Mouse (Mus musculus): ENCODE measurements around the gene Lrrc15. TPM values are rescaled to one million over a fixed set of nuclear protein-coding genes. Genes with fewer than 3 reads are reported as not detected.

The Lrrc15 gene
- total RNA-seq, 2 experiments from 2014 or later, result 0.42 to 0.70 TPM

DNA sequence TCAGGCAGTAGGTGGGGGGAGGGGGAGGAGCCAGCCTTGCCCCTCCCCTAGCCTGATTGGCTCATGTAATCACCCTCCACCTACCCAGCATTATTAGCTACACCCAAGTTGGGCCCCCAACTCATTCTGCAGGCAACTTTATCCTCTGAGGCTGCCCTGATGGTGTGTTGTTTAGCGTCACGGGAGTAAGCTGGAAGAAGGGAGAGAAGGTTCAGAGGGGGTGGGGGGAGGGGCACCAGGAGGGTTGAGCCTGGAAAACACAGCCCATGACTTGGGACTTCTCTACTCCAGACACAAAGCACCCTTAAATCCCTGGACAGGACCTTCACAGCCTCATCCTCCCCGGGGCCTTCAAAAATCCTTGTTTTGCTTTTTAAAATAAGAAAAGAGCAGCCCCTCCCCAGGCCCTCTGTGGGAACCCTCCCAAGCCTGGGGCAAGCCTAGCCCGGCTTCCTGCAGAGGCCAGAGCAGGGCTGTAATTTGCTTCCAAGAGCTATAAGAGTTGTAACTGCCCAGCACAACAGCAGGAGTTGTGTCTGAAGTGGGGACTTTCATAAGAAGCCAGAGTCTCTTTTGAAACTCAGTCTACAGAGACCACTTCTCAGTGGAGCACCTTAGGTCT, 2.3 kb downstream of the Lrrc15 start:
- intact Hi-C loops (cut with DNase I; ENCODE audit: low total_unique reads), result no loop called here
- DNase-seq, result no peak

DNA sequence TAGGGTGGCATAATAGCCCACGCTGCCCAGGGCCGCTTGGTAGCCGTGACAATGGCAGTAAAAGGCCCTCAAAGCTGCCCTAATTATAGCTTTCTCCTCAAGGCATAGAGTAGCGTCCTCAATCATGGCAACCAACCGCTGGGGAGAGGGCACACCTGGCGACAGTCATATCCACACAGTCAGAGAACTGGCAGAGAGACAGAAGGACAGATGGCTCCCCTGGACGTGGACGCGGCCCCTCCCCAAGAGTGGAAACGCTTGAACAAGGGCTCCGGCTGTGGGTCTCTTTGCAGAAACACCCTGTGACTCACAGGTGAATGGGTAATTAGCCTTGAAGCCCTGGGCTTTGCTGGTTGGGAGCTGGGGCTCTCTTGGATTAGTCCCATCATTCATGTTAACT, 4.7 kb downstream of the Lrrc15 start:
- intact Hi-C loops (cut with DNase I; ENCODE audit: low total_unique reads), result no loop called here
- no peak for DNase-seq

DNA sequence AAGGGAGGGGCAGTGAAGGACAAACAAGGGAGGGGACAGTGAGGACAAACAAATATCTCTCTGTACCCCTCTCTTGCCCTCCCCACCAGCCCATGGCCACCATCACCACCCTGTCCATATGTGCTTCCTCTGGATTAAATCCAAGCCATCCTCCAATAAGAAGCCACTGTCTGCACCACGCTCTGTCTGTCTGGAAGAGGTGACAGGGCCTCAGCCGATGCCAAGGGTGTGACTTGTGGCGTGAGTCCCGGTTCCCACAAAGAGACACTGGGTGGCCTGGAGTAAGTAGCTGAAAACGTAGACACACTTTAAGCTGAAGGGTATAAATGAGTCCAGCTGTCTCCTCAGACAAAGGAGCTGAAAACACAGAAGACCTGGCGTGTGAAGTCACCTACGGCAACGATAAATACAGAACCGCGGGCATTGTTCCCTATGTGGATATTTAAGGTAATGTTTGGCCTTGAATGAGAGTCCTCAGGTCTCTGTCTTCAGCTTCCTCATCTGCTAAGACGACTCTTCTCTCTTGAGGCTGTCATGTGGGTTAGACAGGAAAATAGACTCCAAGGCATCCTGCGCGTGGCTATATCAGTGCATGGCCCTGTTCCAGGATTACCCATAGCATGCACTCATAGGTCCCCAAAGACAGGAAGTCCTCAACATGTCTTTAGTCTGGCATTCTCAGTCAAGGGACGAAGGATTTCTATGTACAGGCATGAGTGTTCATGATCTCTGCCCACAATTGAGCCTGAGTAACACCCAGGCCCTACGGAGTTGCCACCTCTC, 7.3 kb downstream of the Lrrc15 start:
- intact Hi-C loops (cut with DNase I; ENCODE audit: low total_unique reads), result no loop called here
- DNase-seq, result no peak

DNA sequence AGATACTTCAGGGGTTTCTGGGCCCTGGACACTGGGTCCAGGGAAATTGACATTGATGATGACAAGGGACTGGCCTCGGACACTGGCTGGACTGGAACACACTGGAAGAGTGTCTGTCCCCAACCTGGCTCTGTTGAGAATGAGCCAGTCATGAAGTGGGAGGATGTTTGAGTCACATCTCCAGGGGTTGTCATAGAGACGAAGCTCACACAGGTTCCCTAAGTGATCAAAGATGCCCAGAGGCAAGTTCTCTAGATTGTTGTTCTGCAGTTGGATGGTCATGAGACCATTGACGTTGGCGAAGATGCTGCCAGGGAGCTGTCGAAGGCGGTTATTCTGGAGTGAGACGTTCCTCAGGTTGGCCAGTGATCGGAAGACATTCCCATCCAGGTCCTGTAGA, 10.0 kb downstream of the Lrrc15 start:
- intact Hi-C loops (cut with DNase I; ENCODE audit: low total_unique reads), result no loop called here
- no peak for DNase-seq

DNA sequence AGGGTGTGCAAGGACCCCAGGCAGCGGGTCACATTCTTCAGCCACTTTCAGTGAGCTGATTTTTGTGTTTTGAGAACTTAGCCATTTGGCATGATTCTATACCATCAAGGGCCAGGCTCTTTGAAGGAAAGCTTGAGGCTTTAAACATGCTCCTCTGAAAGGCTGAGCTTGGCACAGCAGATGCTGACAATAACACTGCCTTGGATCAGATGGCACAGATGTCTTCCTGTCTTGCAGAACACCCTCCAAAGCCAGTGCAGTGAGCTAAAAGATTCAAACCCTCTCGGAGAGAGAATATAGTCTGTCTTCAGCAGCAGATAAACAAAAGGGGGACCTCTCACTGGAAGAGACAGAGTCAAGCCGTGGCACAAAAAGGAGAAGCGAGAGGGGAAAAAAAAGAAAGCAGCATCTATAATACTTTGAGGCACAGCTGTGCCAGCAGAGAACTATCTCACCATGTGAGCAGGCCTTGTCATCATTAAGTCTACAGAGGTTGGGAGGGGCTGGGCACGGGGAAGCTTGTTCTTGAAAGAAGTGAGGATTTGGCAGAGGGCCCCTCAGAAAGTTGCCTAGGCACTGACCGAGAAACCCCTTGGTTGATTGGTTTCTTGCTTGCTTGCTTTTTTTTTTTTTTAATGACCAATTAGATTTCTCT, 11.0 kb downstream of the Lrrc15 start:
- intact Hi-C loops (cut with DNase I; ENCODE audit: low total_unique reads), result no loop called here
- no peak for DNase-seq

DNA sequence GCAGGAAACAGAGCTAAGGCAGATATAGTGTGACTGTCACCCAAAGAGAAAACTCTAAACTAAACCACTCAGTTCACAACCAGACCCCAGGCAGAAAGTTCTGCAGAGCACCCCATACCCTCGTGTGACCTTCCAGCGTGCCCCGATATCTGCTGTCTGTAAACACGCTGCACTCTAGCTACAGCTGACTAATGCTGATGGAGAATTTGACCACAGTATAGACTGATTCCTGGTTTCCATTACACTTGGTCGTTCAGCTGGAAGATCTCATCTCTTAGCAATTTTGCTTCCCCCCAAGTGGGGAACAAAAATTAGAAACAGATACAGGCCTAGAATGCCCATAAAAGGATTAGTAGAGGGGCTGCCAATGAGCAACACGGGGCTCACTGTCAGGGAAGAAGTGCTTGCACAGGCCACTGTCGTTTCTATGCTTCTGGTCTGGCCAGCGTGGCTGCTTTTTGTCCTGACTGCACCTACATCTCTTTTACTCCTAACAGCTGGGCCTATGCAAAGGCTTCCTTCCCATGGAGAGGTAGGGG, 11.8 kb downstream of the Lrrc15 start:
- no peak for DNase-seq
- intact Hi-C loops (cut with DNase I; ENCODE audit: low total_unique reads), result no loop called here

DNA sequence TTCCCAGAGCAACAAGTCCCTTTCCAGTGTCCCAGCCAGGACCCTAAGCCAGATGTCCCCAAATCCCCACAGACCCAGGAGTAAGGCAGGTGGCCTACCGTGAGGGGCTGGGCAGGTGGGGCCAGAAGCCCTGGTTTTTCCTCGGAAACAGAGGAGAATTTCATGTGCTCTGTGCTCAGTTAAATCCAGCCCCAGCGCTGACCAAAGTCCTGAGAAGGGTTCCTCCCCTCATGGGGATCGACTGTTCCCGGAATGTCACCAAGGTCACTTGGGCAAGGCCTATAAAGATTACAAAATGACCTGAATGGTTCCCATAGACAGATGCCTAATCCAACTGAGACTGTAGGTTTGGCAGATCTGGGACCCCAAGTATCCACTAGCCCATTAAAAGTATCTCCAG, 15.7 kb downstream of the Lrrc15 start, which contains the start of gene Cpn2:
Gene Cpn2 (minus strand): TSS at position 141 of the 400 bp plus-strand sequence.
- no peak for DNase-seq
- intact Hi-C loops (cut with DNase I; ENCODE audit: low total_unique reads), result no loop called here

DNA sequence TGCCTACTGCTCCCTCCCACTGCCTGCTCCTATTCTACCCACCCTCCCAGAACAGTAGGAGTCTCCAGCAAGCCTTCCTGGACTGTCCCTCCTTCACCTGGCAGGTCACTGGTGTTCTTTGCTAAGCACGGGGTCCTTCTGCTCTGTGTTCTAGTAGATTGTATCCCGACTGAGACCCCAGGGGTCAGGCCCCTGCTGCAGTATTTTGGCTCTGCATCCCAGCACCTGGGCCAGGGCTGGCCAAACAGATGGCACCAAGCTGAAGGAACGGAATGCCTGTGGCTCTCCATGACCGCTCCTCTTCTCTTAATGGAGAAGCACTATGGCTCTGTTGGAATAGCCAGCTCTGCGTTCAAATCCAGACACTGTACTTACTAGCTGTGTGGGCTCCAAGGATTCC, 16.5 kb downstream of the Lrrc15 start:
- DNase-seq, result no peak
- intact Hi-C loops (cut with DNase I; ENCODE audit: low total_unique reads), result no loop called here

DNA sequence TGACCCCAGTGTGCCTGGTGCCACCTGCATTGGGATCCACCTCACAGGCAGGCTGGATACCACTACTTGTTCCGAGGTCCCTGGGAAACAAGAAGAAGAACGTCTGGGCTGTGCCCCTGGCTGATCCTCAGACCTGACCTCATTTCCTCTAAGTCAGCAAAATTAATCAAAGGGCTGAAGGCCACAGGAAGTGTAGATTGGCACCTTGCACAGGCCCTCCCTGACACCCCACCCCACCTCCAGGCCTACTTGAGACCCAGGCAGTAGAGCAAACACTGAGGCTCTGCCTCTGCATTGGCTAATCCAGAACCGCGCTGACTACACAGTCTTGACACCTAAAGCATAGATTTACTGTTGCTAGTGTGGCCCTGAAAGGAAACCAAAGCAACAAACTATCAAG, 17.4 kb downstream of the Lrrc15 start:
- DNase-seq, result no peak
- intact Hi-C loops (cut with DNase I; ENCODE audit: low total_unique reads), result no loop called here

DNA sequence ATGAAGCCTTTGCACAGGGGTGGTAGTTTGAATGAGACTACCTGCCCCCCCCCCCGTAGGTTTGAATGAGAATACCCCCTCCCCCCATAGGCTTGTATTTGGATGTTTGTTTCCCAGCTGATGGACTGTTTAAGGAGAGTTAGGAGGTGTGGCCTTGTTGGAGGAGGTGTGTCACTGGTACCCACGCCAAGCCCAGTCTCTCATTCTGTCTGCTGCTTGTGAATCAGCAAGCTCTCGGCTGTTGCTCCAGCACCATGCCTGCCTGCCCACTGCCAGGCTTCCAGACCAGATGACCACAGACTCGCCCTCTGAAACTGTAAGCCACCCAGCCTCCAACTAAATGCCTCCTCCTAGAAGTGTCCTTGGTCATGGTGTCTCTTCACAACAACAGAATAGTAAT, 19.9 kb downstream of the Lrrc15 start:
- intact Hi-C loops (cut with DNase I; ENCODE audit: low total_unique reads), result no loop called here
- no peak for DNase-seq

DNA sequence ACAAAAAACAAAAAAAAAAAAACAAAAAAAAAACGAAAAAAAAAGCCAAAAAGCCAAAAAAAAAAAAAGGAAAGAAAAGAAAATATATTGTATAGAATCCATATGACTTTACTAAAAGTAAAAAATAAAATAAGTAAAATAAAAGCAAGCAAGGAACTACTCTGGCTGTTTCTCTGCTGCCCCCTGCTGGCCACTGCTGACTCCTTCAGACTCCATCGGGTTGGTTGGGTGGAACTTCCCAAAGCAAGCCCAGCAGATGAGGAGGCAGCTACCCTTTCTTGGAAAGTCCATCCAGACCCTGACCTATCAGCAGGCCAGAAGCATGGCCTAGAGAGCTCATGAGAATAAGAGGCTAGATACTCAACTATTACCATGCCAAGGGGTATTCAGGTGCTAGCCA, 20.4 kb downstream of the Lrrc15 start:
- peak; percentile 69 for DNase-seq

DNA sequence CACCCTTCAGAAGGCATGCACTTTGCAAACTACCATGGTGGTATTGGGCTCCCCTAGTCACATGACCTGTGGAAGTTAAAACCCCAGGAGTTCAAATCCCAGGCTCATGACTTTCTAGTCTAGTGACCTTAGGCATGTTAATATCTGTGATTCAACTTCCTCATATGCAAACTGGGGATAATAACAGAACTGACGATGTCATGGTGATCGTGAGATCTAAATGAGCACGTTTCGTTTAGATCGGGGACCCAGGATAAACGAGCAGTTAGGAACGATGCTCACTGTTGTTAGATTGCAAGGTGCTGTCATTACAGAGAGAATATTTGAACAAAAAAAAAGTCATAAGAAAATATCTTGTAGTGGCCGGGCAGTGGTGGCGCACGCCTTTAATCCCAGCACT, 20.9 kb downstream of the Lrrc15 start:
- no peak for DNase-seq
- intact Hi-C loops (cut with DNase I; ENCODE audit: low total_unique reads), result no loop called here

More for the DNA sequence above, 20.4 kb downstream of the Lrrc15 start:
- intact Hi-C loops (cut with DNase I; ENCODE audit: low total_unique reads), result no loop called here

DNA sequence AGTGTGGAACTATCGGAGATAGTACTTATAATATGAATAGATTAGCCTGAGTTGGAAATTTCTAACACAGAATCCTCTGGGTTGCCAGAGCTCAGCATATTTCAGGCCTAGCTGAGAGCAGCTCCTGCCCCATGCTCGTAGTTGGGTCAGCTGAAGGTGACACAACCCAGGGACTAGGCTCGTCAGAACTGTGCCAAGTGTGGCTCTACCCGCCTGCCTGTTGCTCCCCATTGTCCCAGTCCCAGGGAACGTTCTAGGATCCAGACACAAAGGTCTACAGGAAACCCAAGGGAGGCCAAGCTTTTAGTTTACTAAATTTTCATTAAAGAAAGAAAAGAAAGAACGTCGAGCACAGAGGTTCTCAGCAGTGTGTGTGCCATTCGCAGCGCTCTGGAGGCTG, 21.7 kb downstream of the Lrrc15 start:
- no peak for DNase-seq
- intact Hi-C loops (cut with DNase I; ENCODE audit: low total_unique reads), result no loop called here

DNA sequence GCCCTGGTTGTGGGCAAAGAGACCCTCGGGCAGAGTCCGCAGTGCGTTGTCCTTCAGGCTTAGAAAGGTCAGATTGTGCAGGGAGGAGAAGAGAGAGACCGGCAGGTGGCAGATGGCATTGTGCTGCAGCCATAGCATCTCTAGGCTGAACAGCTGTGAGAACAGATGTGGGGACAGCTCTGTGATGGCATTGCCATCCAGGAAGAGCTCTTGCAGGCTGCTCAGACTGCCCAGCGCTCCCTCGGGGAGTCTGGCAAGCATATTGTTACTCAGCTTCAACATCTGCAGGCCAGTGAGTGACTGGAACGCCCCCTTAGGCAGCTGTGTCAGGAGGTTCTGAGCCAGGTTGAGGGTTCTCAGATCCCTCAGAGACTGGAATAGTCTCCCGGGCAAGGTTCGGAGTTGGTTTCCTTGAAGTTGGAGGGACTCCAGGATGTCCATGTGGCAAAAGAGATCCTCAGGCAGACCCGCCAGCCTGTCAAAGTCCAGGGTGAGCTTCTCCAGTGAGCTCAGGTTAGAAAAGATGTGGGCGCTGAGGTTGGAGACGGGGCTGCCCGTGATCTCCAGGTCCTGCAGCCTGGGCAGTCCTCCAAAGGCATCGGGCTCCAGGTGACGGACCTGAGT, 22.9 kb downstream of the Lrrc15 start:
- no peak for DNase-seq
- intact Hi-C loops (cut with DNase I; ENCODE audit: low total_unique reads), result no loop called here

DNA sequence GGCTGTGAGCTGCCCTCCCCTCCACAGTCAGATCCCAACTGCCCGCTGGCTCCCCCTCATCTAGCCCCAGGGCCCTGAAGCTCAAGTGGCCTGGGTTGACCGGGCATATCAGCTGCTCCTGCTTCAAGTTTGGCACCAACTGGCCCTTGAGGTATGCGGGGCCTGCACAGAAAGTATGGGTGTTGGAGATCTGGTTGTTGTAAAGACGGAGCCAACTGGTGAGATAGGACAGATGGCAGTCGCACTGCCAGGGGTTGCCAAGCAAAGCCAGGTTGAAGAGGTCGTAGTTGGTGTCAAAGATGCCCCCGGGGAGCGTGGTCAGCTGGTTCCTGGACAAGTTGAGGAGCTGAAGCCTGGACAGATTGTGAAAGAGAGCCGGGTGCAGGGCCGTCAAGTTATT, 23.6 kb downstream of the Lrrc15 start:
- no peak for DNase-seq
- intact Hi-C loops (cut with DNase I; ENCODE audit: low total_unique reads), result no loop called here

DNA sequence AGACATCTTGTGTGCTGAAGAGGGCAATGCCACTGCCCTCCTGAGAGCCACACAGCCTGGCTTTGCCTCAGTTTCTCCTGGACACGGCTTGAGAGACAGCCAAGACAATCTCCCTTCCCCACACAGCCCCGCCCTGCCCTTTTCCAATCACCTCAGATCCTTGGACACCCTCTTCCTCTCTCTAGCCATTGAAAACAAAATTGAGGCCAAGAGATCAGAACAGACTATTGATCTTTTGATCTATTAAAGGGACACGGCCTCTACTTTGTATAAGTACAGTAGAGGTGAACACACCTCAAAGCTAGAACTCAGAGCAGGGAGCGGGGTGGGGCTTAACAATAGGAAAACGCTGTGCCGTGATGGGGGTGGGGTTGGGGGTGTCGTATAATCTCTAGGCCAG, 24.6 kb downstream of the Lrrc15 start:
- intact Hi-C loops (cut with DNase I; ENCODE audit: low total_unique reads), result no loop called here
- no peak for DNase-seq

DNA sequence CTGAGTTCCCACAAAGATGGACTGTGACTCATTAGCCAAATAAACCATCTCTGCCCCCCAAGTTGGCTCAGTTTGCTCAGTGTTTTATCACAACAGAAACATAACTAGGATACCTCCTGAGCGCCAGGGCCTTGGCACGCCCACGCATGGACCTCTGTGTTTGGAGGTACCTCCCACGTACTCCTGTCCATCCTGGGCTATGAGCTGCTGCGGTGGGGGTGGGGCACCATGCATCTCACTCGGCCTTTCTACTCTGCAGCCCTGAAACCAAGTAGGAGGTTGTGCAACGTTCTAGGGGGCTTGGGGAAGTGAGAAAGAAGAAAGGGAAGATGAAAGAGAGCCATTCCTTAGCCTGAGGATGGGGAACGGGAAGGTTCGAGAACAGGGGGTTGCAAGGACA, 25.3 kb downstream of the Lrrc15 start:
- no peak for DNase-seq
- intact Hi-C loops (cut with DNase I; ENCODE audit: low total_unique reads), result no loop called here

DNA sequence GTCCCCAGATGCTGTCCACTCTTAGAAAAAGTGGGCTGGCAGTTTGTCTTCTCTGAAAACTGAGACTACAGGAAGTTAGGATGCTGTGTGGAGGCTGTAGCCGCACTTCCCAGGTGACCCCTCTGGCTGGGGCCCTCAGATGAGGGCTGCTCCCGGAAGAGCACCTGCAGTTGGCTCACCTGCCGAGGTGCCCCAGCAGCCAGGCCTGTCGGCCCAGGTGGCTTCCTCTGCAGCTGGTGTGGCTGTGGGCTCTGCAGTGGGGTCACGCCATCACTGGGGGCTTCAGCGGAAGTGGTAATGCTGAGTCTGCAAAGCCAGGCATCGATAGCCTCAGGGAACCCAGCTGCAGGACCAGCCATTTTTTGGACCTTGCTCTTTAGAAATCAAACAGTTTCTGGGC, 28.0 kb downstream of the Lrrc15 start:
- intact Hi-C loops (cut with DNase I; ENCODE audit: low total_unique reads), result loop anchor here (2.0 kb wide), 1 partner anchor 60 kb away; no protein-coding TSS in a partner anchor
- no peak for DNase-seq

DNA sequence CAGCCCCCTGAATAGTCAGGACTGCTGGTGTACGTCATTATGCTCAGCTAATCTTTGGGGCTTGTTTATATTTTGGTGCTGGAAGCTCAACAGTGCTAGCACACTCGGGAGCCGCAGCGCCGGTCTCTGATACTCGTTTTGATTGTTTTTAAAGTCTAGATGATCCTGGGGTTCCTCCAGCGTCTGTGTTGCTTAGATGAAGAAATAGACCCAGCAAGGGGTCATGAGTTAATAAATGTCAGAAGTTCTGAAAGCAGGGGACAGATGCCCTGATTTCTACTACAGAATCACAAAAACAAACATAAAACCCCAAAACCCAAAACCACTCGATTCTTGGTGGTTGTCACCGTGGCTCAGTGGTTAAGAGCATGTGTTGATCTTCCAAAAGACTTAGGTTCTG, 29.2 kb downstream of the Lrrc15 start:
- DNase-seq, result no peak
- intact Hi-C loops (cut with DNase I; ENCODE audit: low total_unique reads), result loop anchor here (2.0 to 5.0 kb wide), 2 partner anchors 61 to 278 kb away; no protein-coding TSS in a partner anchor

DNA sequence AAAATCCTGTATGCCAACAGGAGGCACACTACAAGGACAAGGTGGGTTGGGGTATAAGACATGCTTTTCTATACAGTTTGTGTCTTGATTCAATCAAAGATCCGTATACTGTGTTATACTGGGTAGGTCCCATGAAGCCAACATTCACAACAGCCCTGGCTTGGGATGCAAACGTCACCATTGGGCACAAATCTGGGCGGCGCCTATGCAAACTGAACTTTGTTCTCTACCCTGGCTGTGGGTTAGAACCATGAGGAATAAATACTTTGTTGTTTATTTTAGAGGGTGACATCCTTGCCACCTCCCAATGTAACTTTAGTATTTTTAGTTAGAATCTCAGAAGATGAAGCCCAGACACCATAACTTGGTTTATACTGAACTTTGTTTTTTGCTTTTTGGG, 29.7 kb downstream of the Lrrc15 start:
- DNase-seq, result no peak
- intact Hi-C loops (cut with DNase I; ENCODE audit: low total_unique reads), result loop anchor here (5.0 kb wide), 1 partner anchor 279 kb away; no protein-coding TSS in a partner anchor

Measured in gastrocnemius, postnatal 14 days (tissue).